Mouse (Mus musculus) E14TG2a.4 (cell line): ENCODE data around the gene Napepld.

Source experiments
- H3K27me3 ChIP-seq: 2 replicates; pipeline ENCODE4 v1.6.1; 2014; ENCODE audit warnings: low read length, control low read depth; ENCODE audit not compliant: insufficient read depth
- H3K36me3 ChIP-seq: 2 replicates; pipeline ENCODE4 v1.6.1; 2014; ENCODE audit warnings: low read length, control low read depth; ENCODE audit not compliant: insufficient read depth
- H3K4me1 ChIP-seq: replicated peaks from 2 replicates; pipeline ENCODE4 v1.6.1; 2014; ENCODE audit warnings: low read depth, low read length, control low read depth
- H3K4me3 ChIP-seq: replicated peaks from 2 replicates; pipeline ENCODE4 v1.5.1; 2014; ENCODE audit warnings: mild to moderate bottlenecking, low read length
- H3K9me3 ChIP-seq: 2 replicates; pipeline ENCODE4 v1.6.1; 2014; ENCODE audit warnings: low read length, control low read depth
- CTCF ChIP-seq: conservative IDR thresholded peaks from 2 replicates; pipeline ENCODE4 v1.5.1; 2014; ENCODE audit warnings: low read length
- NANOG ChIP-seq: IDR thresholded peaks from 2 replicates; pipeline ENCODE4 v1.6.1; 2014; ENCODE audit warnings: borderline replicate concordance, low read length, mixed read lengths
- POU5F1 ChIP-seq: IDR thresholded peaks from 2 replicates; pipeline ENCODE4 v1.6.1; 2014; ENCODE audit warnings: low read length, borderline replicate concordance

The Napepld gene

GRCm38 (mm10) chr5:21680940-21681339 lies 20.3 kb downstream of the Napepld start:
- Histone ChIP-seq H3K27me3 (peaks cover 8% of the 10 kb centered on the region), H3K4me3 (no peak overlapping the region), H3K9me3 (peaks cover 6% of the 10 kb centered on the region), H3K36me3 (peaks cover 7% of the 10 kb centered on the region; the same call in 1 of the 2 replicates), H3K4me1 (peaks cover 39% of the 10 kb centered on the region)
- no peak for TF ChIP-seq POU5F1
- TF ChIP-seq CTCF: no peak
- TF ChIP-seq NANOG: no peak

- peaks cover 7% of the 10 kb centered on the region; the same call in 1 of the 2 replicates for H3K36me3 ChIP-seq
- H3K4me1 ChIP-seq: peaks cover 48% of the 10 kb centered on the region
- peaks cover 17% of the 10 kb centered on the region for H3K27me3 ChIP-seq
- no peak for TF ChIP-seq POU5F1
- no peak overlapping the region for H3K4me3 ChIP-seq
- H3K9me3 ChIP-seq: peaks cover 6% of the 10 kb centered on the region
These were observed 21.2 kb downstream of the Napepld start for GRCm38 (mm10) chr5:21680029-21680428.

GRCm38 (mm10) chr5:21678363-21678762 lies 22.8 kb downstream of the Napepld start:
- peaks cover 24% of the 10 kb centered on the region for H3K27me3 ChIP-seq

GRCm38 (mm10) chr5:21677939-21678338 lies 23.3 kb downstream of the Napepld start:
- Histone ChIP-seq H3K9me3 (peaks cover 6% of the 10 kb centered on the region), H3K4me3 (no peak overlapping the region), H3K4me1 (peaks cover 52% of the 10 kb centered on the region), H3K36me3 (peaks cover 7% of the 10 kb centered on the region; the same call in 1 of the 2 replicates), H3K27me3 (peaks cover 24% of the 10 kb centered on the region)
- TF ChIP-seq CTCF (0 out of 2 replicates have a peak, but pooled peaks have one; percentile 11), POU5F1 (no peak)

More at GRCm38 (mm10) chr5:21678363-21678762, 22.8 kb downstream of the Napepld start:
- H3K4me3 ChIP-seq: no peak overlapping the region
- H3K9me3 ChIP-seq: peaks cover 6% of the 10 kb centered on the region
- TF ChIP-seq CTCF: no peak
- H3K36me3 ChIP-seq: peaks cover 7% of the 10 kb centered on the region; the same call in 1 of the 2 replicates
- peaks cover 52% of the 10 kb centered on the region for H3K4me1 ChIP-seq

- H3K4me3 ChIP-seq: peak overlapping the region; percentile 72
- TF ChIP-seq CTCF (no peak), NANOG (no peak), POU5F1 (no peak)
- H3K4me1 ChIP-seq: peaks cover 59% of the 10 kb centered on the region
- H3K27me3 ChIP-seq: peaks cover 24% of the 10 kb centered on the region
- H3K9me3 ChIP-seq: peaks cover 6% of the 10 kb centered on the region
- peaks cover 4% of the 10 kb centered on the region; the same call in 1 of the 2 replicates for H3K36me3 ChIP-seq
These were observed 25.7 kb downstream of the Napepld start for GRCm38 (mm10) chr5:21675494-21675893.

- Histone ChIP-seq H3K9me3 (peaks cover 6% of the 10 kb centered on the region), H3K4me3 (peak overlapping the region; percentile 72), H3K36me3 (peaks cover 9% of the 10 kb centered on the region), H3K4me1 (peaks cover 59% of the 10 kb centered on the region), H3K27me3 (peaks cover 24% of the 10 kb centered on the region)
- no peak for TF ChIP-seq CTCF
- no peak for TF ChIP-seq NANOG
- no peak for TF ChIP-seq POU5F1
These were observed 26.2 kb downstream of the Napepld start for GRCm38 (mm10) chr5:21675019-21675418.

GRCm38 (mm10) chr5:21673742-21674141 lies 27.5 kb downstream of the Napepld start:
- TF ChIP-seq NANOG: no peak
- no peak for TF ChIP-seq CTCF
- TF ChIP-seq POU5F1: no peak
- peaks cover 6% of the 10 kb centered on the region for H3K9me3 ChIP-seq
- H3K4me1 ChIP-seq: peaks cover 56% of the 10 kb centered on the region
- H3K4me3 ChIP-seq: peak overlapping the region; percentile 72
- H3K27me3 ChIP-seq: peaks cover 24% of the 10 kb centered on the region
- H3K36me3 ChIP-seq: peaks cover 19% of the 10 kb centered on the region

GRCm38 (mm10) chr5:21672812-21673635 lies 28.2 kb downstream of the Napepld start:
- TF ChIP-seq NANOG (no peak), CTCF (no peak), POU5F1 (no peak)

GRCm38 (mm10) chr5:21669307-21669706 lies 31.9 kb downstream of the Napepld start:
- Histone ChIP-seq H3K36me3 (peaks cover 28% of the 10 kb centered on the region), H3K9me3 (no peaks in the 10 kb centered on the region), H3K4me3 (no peak overlapping the region), H3K27me3 (peaks cover under 1% of the 10 kb centered on the region; the same call in 1 of the 2 replicates), H3K4me1 (peaks cover 53% of the 10 kb centered on the region)
- no peak for TF ChIP-seq CTCF
- TF ChIP-seq NANOG: no peak
- TF ChIP-seq POU5F1: no peak

More at GRCm38 (mm10) chr5:21672812-21673635, 28.2 kb downstream of the Napepld start:
- peaks cover 4% of the 10 kb centered on the region for H3K9me3 ChIP-seq
- peaks cover 58% of the 10 kb centered on the region for H3K4me1 ChIP-seq
- peak overlapping the region; percentile 72 for H3K4me3 ChIP-seq
- peaks cover 18% of the 10 kb centered on the region for H3K36me3 ChIP-seq
- peaks cover 24% of the 10 kb centered on the region for H3K27me3 ChIP-seq
